Mouse (Mus musculus): ENCODE results near the gene Gmeb1. TPM values are rescaled to one million over a fixed set of nuclear protein-coding genes. Genes with fewer than 3 reads are reported as not detected.

The Gmeb1 gene
- total RNA-seq (2023): 28.8 and 41.7 TPM in 2 replicates

DNA sequence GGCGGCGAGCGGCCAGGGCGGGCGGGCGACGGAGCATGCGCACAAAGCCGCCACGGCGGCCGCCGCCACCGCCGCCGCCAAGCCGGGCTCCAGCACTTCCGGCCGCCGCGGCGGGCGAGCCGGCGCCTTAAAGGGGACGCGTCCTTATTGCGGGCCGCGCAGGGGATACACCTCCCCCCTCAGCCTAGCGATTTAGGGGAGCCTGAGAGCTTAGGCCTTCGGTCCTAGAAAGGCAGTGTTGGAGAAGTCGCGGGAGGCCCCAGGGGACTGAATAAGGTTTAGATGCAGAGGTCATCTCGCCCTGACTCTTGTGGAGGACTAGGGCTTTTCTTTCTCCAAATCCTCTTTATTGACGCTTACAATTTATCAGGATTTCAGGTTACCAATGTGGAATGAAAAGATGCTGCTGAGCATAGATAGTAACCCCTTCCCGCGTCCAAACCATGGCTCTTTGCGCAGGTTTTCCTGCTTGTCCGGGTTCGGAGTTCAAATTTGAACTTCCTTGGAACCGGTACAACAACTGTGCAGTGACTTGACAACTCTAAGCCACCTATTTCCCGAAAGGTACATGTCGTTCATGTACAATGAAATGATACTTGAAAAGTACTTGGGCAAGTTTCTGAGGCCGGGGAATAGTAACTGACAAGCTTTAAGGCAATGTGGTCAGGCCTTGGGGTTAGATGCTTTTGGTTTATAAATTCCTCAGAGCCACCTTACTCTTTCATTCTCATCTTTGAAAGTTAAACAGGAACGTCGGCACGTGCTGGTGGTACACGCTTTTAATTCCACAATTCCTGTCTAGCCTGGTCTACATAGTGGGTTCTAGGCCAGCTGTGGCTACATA, at the start of gene Gmeb1:
Gmeb1 (minus strand) TSS at position 89 of the 844 bp plus-strand sequence.

DNA sequence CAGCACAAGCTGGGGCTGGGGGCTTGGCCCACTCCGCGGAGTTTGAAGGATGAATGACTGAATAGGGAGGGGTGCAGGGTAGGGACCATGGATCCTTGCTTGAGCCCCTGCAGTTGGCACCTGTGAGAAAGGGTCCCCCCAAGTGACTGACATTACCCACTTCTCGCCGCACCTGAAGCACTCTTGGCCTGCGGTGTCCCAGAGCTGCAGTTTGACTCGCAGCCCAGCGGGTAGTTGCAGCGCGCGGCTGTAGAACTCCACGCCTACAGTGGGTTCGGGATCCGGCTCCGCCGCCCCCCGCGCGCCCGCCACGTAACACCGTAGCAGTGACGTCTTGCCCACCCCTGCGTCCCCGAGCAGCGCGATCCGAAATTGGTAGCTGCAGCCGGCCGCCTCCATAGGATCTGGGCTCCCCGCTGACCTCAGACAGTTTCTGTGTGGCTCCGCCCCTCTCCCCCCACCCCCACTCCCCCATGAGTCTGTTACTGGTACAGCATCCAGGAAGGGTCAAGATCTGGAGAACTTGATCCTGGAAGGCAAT, 41.6 kb upstream of the Gmeb1 start, which contains the start of gene Rab42:
Rab42 (minus strand) TSS at position 447 of the 541 bp plus-strand sequence.

DNA sequence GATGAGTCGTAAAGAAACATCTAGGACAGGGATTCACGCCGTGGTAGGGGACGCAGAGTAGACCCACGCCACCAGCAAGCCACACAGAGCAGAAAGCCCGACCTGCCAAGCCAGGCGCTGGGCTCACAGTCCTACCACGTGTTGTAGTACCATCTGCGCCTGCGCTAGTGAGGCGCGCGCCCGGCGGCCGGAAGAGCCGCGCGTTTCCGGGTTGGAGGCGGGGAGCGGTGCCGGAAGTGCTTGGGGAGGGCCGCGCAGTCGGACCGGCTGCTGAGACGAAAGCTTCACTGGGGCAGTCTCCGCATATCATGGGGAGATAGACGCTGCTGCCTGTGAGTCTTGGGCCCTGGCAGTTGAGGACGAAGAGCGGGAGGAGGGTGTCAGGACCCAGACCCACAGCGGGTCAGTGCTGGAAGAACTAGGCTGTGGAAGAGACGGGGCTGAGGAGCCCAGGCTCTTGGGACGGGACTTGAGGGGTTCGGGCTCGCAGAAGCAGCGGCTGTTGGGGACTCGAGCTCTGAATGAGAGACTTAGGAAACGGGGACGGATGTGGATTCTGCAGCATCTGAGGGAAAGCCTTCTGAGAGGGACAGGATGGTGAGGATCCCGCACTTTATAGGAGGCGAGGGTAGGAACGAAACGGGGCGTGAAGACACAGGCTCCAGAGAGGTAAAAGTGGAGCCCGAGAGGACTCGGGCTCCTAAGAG, 12.9 kb upstream of the Gmeb1 start, which contains the start of gene Taf12:
Taf12 (plus strand) TSS at position 220 of the 707 bp plus-strand sequence.

DNA sequence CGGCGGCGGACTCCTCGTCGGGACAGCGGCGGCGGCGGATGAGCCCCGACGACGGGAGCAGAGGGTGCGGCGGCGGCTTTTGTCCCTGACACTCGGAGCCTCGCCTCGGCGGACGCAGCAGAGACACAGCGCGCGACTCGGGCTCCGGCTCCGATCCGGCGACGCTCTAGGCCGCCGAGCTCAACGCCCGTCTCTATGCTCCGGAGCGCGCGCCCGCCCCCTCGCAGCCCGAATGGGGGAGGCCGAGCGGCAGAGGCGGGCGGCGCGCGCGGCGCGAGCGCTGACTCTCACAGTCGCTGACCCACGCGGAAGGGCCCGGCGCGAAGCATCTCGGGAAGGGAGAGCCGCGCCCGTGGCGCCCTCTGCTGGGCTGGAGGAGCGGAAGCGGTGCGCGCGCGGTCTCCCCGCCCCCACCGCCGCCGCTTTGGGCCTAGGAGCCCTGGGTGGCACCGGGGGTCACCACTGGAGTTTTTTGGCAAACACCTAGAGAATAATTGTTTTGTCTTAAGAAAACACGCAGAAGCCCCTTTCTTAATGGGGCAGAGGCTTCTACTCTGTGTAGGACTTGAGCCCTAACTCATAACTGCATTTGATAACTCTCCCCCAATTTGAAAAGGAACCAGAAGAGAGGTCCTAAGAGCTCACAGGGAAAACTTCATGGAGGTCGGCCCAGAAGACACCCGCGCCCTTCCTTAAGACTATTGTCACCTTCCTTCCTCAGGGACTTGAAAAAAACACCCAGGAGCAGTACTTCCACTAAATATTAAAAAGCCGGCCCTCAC, 49.3 kb downstream of the Gmeb1 start, which contains the start of gene Ythdf2:
Ythdf2 (minus strand) TSS at position 351 of the 782 bp plus-strand sequence.

Other genes with a start within 250 kb of the Gmeb1 start
- gene Gm10300, start 186.9 kb downstream of the Gmeb1 start, total RNA-seq (2023): 0.23 TPM in 1 of 2 replicates, not detected in the other
- 62.6 and 66.6 TPM in 2 replicates for gene Epb41, start 186.3 kb downstream of the Gmeb1 start, total RNA-seq (2023)
- gene Oprd1, start 117.1 kb downstream of the Gmeb1 start, total RNA-seq (2023): not detected in 2 replicates
- 39.0 and 46.9 TPM in 2 replicates for gene Ythdf2, start 49.3 kb downstream of the Gmeb1 start, total RNA-seq (2023)
- 30.0 and 35.4 TPM in 2 replicates for gene Taf12, start 12.8 kb upstream of the Gmeb1 start, total RNA-seq (2023)
- gene Rab42, start 41.8 kb upstream of the Gmeb1 start, total RNA-seq (2023): not detected in 2 replicates
- 7.3 and 11.0 TPM in 2 replicates for gene Trnau1ap, start 67.9 kb upstream of the Gmeb1 start, total RNA-seq (2023)
- 23.8 and 28.7 TPM in 2 replicates for gene Rcc1, start 92.0 kb upstream of the Gmeb1 start, total RNA-seq (2023)
- 20.8 and 21.7 TPM in 2 replicates for gene Phactr4, start 160.9 kb upstream of the Gmeb1 start, total RNA-seq (2023)
- 3.0 and 3.4 TPM in 2 replicates for gene Med18, start 202.3 kb upstream of the Gmeb1 start, total RNA-seq (2023)
- 74.6 and 86.3 TPM in 2 replicates for gene Sesn2, start 248.9 kb upstream of the Gmeb1 start, total RNA-seq (2023)

All from neutrophil, adult 65 days (primary cell).